8 mouse cellular contexts compared by ENCODE assay signal in the genomic region with DNA sequence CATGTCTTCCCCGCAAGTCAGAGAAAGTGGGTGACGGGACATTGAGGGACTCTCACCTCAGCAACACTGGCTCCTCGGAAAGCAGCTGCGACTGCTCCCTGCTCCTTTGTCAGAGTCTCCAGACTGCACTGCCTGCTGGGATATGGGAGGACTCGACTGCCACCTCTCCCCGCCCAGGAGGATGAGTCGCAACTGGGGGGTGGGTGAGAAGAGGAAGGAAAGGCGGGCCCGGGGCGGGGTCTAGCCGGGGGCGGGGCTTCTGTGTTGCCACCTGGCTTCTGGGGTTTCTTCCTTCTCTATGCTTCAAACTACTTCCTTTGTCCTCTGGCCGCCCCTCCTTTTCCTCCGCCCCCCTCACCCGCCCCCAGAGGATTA. TPM values are rescaled to one million over a fixed set of nuclear protein-coding genes. Genes with fewer than 3 reads are reported as not detected.
DNase-seq lines count a peak whose midpoint lies in the region; ATAC-seq and TF ChIP-seq lines count a peak whose summit lies in the region.

A gene (minus strand): TSS at position 137 of the 375 bp plus-strand sequence.

- peak within 1 kb of the TSS; percentile 76 for H3K4me3 ChIP-seq in heart, embryonic 12.5 days
- H3K4me3 ChIP-seq in kidney, postnatal 0 days (replicated peaks; ENCODE audit: low read depth, low read length) = peak within 1 kb of the TSS; percentile 61
- H3K4me3 ChIP-seq in liver, embryonic 11.5 days (ENCODE audit: low read depth, low read length) = peak within 1 kb of the TSS; percentile 73
- peak within 1 kb of the TSS; percentile 52 for H3K4me3 ChIP-seq in stomach, embryonic 14.5 days (ENCODE audit: low read depth, low read length)

- H3K27me3 ChIP-seq in heart, embryonic 12.5 days (replicated peaks) = no peaks in the 10 kb centered on the region
- no peaks in the 10 kb centered on the region for H3K27me3 ChIP-seq in kidney, postnatal 0 days (ENCODE audit: insufficient read depth, low read length)
- H3K27me3 ChIP-seq in liver, embryonic 11.5 days (replicated peaks; ENCODE audit: control insufficient read depth, insufficient read depth, low read length) = no peaks in the 10 kb centered on the region
- no peaks in the 10 kb centered on the region for H3K27me3 ChIP-seq in stomach, embryonic 14.5 days (ENCODE audit: control insufficient read depth, insufficient read depth, low read length)

- DNase-seq in B cell, adult 2 months = peak; percentile 91 to 94
- DNase-seq in brain, adult 2 months (ENCODE audit: low read depth, low spot score) = peak; percentile 91
- DNase-seq in kidney, postnatal 0 days (ENCODE audit: low spot score) = peak; percentile 92
- peak; percentile 84 for DNase-seq in liver, embryonic 11.5 days (ENCODE audit: low spot score)
- DNase-seq in naive thymus-derived CD4-positive, alpha-beta T cell, adult 2 months (ENCODE audit: low read depth) = peak; percentile 88

- H3K9me3 ChIP-seq in heart, embryonic 12.5 days (replicated peaks) = no peaks in the 10 kb centered on the region
- no peaks in the 10 kb centered on the region for H3K9me3 ChIP-seq in kidney, postnatal 0 days (replicated peaks; ENCODE audit: low read length)
- H3K9me3 ChIP-seq in liver, embryonic 11.5 days (ENCODE audit: control insufficient read depth, low read length) = no peaks in the 10 kb centered on the region
- H3K9me3 ChIP-seq in stomach, embryonic 14.5 days (ENCODE audit: control insufficient read depth, low read depth, low read length) = no peaks in the 10 kb centered on the region

- H3K4me2 ChIP-seq in heart, embryonic 12.5 days = peak within 1 kb of the TSS; percentile 70
- peak within 1 kb of the TSS; percentile 65 for H3K4me2 ChIP-seq in kidney, postnatal 0 days (ENCODE audit: low read length)
- H3K4me2 ChIP-seq in liver, embryonic 11.5 days = peak within 1 kb of the TSS; percentile 70
- H3K4me2 ChIP-seq in stomach, embryonic 14.5 days (replicated peaks; ENCODE audit: low read depth, low read length) = peak within 1 kb of the TSS; percentile 48

- peak within 1 kb of the TSS; percentile 84 for H3K27ac ChIP-seq in heart, embryonic 12.5 days (ENCODE audit: poor library complexity, severe bottlenecking)
- peak within 1 kb of the TSS; percentile 81 for H3K27ac ChIP-seq in kidney, postnatal 0 days
- peak within 1 kb of the TSS; percentile 78 for H3K27ac ChIP-seq in liver, embryonic 11.5 days (ENCODE audit: low read depth, low read length)
- H3K27ac ChIP-seq in stomach, embryonic 14.5 days (ENCODE audit: low read length) = peak within 1 kb of the TSS; percentile 69

- no peaks in the 10 kb centered on the region for H3K36me3 ChIP-seq in heart, embryonic 12.5 days
- no peaks in the 10 kb centered on the region for H3K36me3 ChIP-seq in kidney, postnatal 0 days (ENCODE audit: insufficient read depth, low read length)
- no peaks in the 10 kb centered on the region for H3K36me3 ChIP-seq in liver, embryonic 11.5 days (ENCODE audit: control insufficient read depth, insufficient read depth, low read length)
- H3K36me3 ChIP-seq in stomach, embryonic 14.5 days (ENCODE audit: control insufficient read depth, insufficient read depth, low read length) = no peaks in the 10 kb centered on the region

- peak within 1 kb of the TSS; percentile 81 for H3K9ac ChIP-seq in heart, embryonic 12.5 days
- peak within 1 kb of the TSS; percentile 66 for H3K9ac ChIP-seq in kidney, postnatal 0 days (ENCODE audit: low read depth, low read length)
- peak within 1 kb of the TSS; percentile 83 for H3K9ac ChIP-seq in liver, embryonic 11.5 days (ENCODE audit: low read depth, low read length)
- H3K9ac ChIP-seq in stomach, embryonic 14.5 days (replicated peaks; ENCODE audit: low read depth, low read length) = peak within 1 kb of the TSS; percentile 52

- H3K4me1 ChIP-seq in heart, embryonic 12.5 days (replicated peaks) = no peaks in the 10 kb centered on the region
- H3K4me1 ChIP-seq in kidney, postnatal 0 days (replicated peaks; ENCODE audit: insufficient read depth, low read length) = no peaks in the 10 kb centered on the region
- H3K4me1 ChIP-seq in liver, embryonic 11.5 days (replicated peaks; ENCODE audit: control insufficient read depth, insufficient read depth, low read length) = peaks cover 3% of the 10 kb centered on the region; the same call in 1 of the 2 replicates
- H3K4me1 ChIP-seq in stomach, embryonic 14.5 days (ENCODE audit: control insufficient read depth, insufficient read depth, low read length) = no peaks in the 10 kb centered on the region

- TF ChIP-seq CTCF in kidney, postnatal 0 days (IDR thresholded peaks at IDR 0.05; ENCODE audit: low read depth) = no peak

- WGBS in heart, embryonic 12.5 days = 11% methylated on average over 10 of the region's 15 CpGs
- 23% methylated on average over 14 of the region's 15 CpGs for WGBS in kidney, postnatal 0 days
- 17% methylated on average over 6 of the region's 15 CpGs for WGBS in liver, embryonic 11.5 days
- WGBS in stomach, embryonic 14.5 days = 25% methylated on average over 9 of the region's 15 CpGs

- ATAC-seq in erythroblast, adult 5-6 weeks (replicated peaks; ENCODE audit: low FRiP score, poor library complexity, severe bottlenecking) = peak; percentile 92
- ATAC-seq in heart, embryonic 12.5 days (ENCODE audit: insufficient number of reproducible peaks, low FRiP score) = peak; percentile 95
- ATAC-seq in kidney, postnatal 0 days (replicated peaks; ENCODE audit: low FRiP score, low read depth) = peak; percentile 98
- peak; percentile 91 for ATAC-seq in liver, embryonic 11.5 days (replicated peaks; ENCODE audit: low FRiP score)
- peak; percentile 97 for ATAC-seq in stomach, embryonic 14.5 days (ENCODE audit: insufficient number of reproducible peaks, insufficient read depth, low FRiP score, low read depth)

RNA-seq across cellular contexts. Expression of the gene that starts here (rescaled TPM):
- total RNA-seq in erythroblast, adult 5-6 weeks (2015; ENCODE audit: low replicate concordance) = 67.1 and 79.0 TPM in 2 replicates
- 71.8 and 76.8 TPM in 2 replicates for total RNA-seq in erythroblast, adult 5-6 weeks (2017; ENCODE audit: low replicate concordance)
- polyA plus RNA-seq in heart, embryonic 12.5 days (2016; fragmentation: Nextera tagmentation; extraction: Ambion mirVana) = 49.2 and 51.2 TPM in 2 replicates
- 46.8 and 47.5 TPM in 2 replicates for polyA plus RNA-seq in kidney, postnatal 0 days (2015; fragmentation: Nextera tagmentation; extraction: Ambion mirVana)
- polyA plus RNA-seq in liver, embryonic 11.5 days (2014; fragmentation: Nextera tagmentation; extraction: Ambion mirVana) = 37.6 and 41.5 TPM in 2 replicates
- 39.0 and 44.7 TPM in 2 replicates for polyA plus RNA-seq in stomach, embryonic 14.5 days (2014; fragmentation: Nextera tagmentation; extraction: Ambion mirVana)

Comparison
In these comparisons a context has a peak if more than half of its experiments do, and no peak if none do; other contexts are left out.
1. Peak in every context shown above with its lines: DNase-seq, ATAC-seq, H3K4me3 ChIP-seq and H3K27ac ChIP-seq.